Mouse (Mus musculus): Measurements from ENCODE around the gene Slc50a1. TPM values are rescaled to one million over a fixed set of nuclear protein-coding genes. Genes with fewer than 3 reads are reported as not detected.
A peak's percentile ranks its signal among the peaks of the same experiment; 100 is the strongest.

Slc50a1 gene
- 25.8 and 32.7 TPM in 2 replicates for polyA plus RNA-seq (2015; fragmentation: Nextera tagmentation; extraction: Ambion mirVana)

GRCm38 (mm10) chr3:89270051-89270755, at the start of gene Slc50a1:
Gene Slc50a1 (minus strand): TSS chr3:89270570.
- peaks cover 50% of the 10 kb centered on the region for H3K4me1 ChIP-seq
- H3K27me3 ChIP-seq, result no peaks in the 10 kb centered on the region
- peak within 1 kb of the TSS; percentile 82 for H3K9ac ChIP-seq
- ATAC-seq, result peak; percentile 68
- H3K9me3 ChIP-seq (replicated peaks), result no peaks in the 10 kb centered on the region
- H3K36me3 ChIP-seq (ENCODE audit: poor library complexity, severe bottlenecking), result no peaks in the 10 kb centered on the region; the same call in 1 of the 2 replicates
- 4% methylated on average over 39 of the region's 39 CpGs for WGBS
- H3K4me2 ChIP-seq, result peak within 1 kb of the TSS; percentile 86
- peak within 1 kb of the TSS; percentile 56 for H3K4me3 ChIP-seq
- peak within 1 kb of the TSS; percentile 54 for H3K27ac ChIP-seq

- Histone ChIP-seq H3K4me3 (peak overlapping the region; percentile 66), H3K27ac (peak overlapping the region; percentile 31; the same call in 1 of the 2 replicates), H3K27me3 (peaks cover 64% of the 10 kb centered on the region), H3K9ac (peak overlapping the region; percentile 79), H3K9me3 (replicated peaks) (no peaks in the 10 kb centered on the region), H3K4me1 (peaks cover 77% of the 10 kb centered on the region), H3K36me3 (ENCODE audit: poor library complexity, severe bottlenecking) (no peaks in the 10 kb centered on the region), H3K4me2 (peak overlapping the region; percentile 91)
- no peak for ATAC-seq
- 5% methylated on average over 55 of the region's 58 CpGs for WGBS
Measured at GRCm38 (mm10) chr3:89319591-89320350, 49.4 kb upstream of the Slc50a1 start.

DNA sequence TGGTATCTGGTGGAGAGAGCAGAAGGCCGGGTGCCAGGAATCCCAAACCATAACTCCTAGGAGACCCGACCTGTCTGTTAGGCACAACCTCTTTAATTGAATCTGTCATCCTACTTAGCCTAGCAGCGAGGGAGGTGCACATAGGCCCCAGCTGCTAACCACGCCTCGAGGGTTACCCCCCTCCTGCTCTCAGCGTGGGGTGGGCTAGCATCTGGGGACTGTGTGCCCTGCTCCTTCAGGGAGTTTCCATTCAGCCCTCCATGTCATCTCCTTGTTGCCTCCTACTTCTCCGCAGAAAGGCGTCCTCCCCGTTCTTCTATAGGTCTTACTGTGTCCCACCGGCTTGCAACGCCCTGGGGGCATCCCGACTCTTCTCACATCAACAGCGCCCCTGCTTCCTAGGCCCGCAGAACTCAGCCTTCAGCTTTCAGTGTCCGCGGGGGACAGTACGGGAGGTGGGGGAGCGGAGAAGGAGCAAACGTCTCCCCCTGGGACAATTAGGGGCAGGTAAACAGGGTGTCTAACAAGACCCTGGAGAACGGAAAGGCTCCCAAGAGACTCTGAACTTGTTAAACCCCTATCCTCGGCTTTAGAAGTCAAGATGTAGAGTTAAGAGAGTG, 48.7 kb upstream of the Slc50a1 start:
- peak overlapping the region; percentile 91 for H3K4me2 ChIP-seq
- peak overlapping the region; percentile 79; the same call in 1 of the 2 replicates for H3K9ac ChIP-seq
- peaks cover 78% of the 10 kb centered on the region for H3K4me1 ChIP-seq
- no peaks in the 10 kb centered on the region for H3K36me3 ChIP-seq (ENCODE audit: poor library complexity, severe bottlenecking)
- no peaks in the 10 kb centered on the region for H3K9me3 ChIP-seq (replicated peaks)
- peak overlapping the region; percentile 66 for H3K4me3 ChIP-seq
- WGBS, result 11% methylated on average over 21 of the region's 21 CpGs
- ATAC-seq, result no peak
- no peak overlapping the region for H3K27ac ChIP-seq
- peaks cover 64% of the 10 kb centered on the region for H3K27me3 ChIP-seq

DNA sequence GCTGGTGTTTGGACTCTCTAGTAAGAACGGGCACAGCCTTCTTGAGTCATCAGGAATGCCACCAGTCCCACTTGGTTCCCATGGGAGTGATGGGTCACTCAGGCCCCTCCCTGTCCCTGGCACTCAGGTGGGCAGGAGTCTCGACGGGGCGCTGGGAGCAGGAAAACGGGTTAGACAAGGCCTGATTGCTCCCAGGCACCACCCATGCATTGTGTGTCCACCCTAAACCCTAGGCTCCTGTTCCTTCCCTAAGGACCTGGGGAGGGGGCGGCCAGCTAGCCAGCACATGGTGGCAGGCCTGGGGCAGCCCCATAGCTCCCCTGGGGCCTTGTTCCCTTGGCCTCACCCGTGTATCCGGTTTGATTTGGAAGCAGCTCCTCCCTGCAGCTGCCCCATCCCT, 47.9 kb upstream of the Slc50a1 start:
- no peak overlapping the region for H3K9ac ChIP-seq
- no peaks in the 10 kb centered on the region for H3K9me3 ChIP-seq (replicated peaks)
- ATAC-seq, result no peak
- H3K27ac ChIP-seq, result no peak overlapping the region
- H3K4me2 ChIP-seq, result peak overlapping the region; percentile 91; the same call in 1 of the 2 replicates
- 76% methylated on average over 8 of the region's 8 CpGs for WGBS
- H3K36me3 ChIP-seq (ENCODE audit: poor library complexity, severe bottlenecking), result no peaks in the 10 kb centered on the region
- H3K4me1 ChIP-seq, result peaks cover 78% of the 10 kb centered on the region
- H3K4me3 ChIP-seq, result no peak overlapping the region
- H3K27me3 ChIP-seq, result peaks cover 62% of the 10 kb centered on the region

DNA sequence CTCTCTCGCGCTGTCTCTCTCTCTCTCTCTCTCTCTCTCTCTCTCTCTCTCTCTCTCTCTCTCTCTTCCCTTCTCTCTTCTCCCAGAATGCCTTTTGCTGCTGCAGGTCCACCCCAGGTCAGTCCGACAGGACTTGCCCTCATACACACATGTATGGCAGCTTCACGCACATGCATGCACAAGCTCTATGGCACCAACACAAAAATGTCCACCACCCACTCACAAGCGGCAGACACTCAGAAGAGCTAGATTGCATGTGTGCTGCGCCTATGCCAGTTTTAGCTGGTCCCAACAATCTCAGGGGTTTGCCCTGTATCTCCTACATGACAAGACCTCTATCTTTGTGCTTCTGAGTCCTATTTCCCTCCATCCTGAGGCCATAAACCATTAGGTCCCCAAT, 46.9 kb upstream of the Slc50a1 start:
- Histone ChIP-seq H3K9me3 (replicated peaks) (no peaks in the 10 kb centered on the region), H3K4me2 (peak overlapping the region; percentile 56), H3K4me1 (peaks cover 69% of the 10 kb centered on the region), H3K27me3 (peaks cover 59% of the 10 kb centered on the region), H3K27ac (no peak overlapping the region), H3K9ac (peak overlapping the region; percentile 27; the same call in 1 of the 2 replicates), H3K4me3 (no peak overlapping the region), H3K36me3 (ENCODE audit: poor library complexity, severe bottlenecking) (no peaks in the 10 kb centered on the region)
- ATAC-seq, result no peak
- 61% methylated on average over 4 of the region's 6 CpGs for WGBS

GRCm38 (mm10) chr3:89316833-89317232, 46.5 kb upstream of the Slc50a1 start:
- Histone ChIP-seq H3K4me3 (peak overlapping the region; percentile 22; the same call in 1 of the 2 replicates), H3K4me1 (peaks cover 65% of the 10 kb centered on the region), H3K9ac (peak overlapping the region; percentile 27; the same call in 1 of the 2 replicates), H3K36me3 (ENCODE audit: poor library complexity, severe bottlenecking) (no peaks in the 10 kb centered on the region), H3K9me3 (replicated peaks) (no peaks in the 10 kb centered on the region), H3K27me3 (peaks cover 56% of the 10 kb centered on the region), H3K27ac (no peak overlapping the region), H3K4me2 (peak overlapping the region; percentile 56)
- peak; percentile 16 for ATAC-seq
- 1% methylated on average over 4 of the region's 4 CpGs for WGBS

DNA sequence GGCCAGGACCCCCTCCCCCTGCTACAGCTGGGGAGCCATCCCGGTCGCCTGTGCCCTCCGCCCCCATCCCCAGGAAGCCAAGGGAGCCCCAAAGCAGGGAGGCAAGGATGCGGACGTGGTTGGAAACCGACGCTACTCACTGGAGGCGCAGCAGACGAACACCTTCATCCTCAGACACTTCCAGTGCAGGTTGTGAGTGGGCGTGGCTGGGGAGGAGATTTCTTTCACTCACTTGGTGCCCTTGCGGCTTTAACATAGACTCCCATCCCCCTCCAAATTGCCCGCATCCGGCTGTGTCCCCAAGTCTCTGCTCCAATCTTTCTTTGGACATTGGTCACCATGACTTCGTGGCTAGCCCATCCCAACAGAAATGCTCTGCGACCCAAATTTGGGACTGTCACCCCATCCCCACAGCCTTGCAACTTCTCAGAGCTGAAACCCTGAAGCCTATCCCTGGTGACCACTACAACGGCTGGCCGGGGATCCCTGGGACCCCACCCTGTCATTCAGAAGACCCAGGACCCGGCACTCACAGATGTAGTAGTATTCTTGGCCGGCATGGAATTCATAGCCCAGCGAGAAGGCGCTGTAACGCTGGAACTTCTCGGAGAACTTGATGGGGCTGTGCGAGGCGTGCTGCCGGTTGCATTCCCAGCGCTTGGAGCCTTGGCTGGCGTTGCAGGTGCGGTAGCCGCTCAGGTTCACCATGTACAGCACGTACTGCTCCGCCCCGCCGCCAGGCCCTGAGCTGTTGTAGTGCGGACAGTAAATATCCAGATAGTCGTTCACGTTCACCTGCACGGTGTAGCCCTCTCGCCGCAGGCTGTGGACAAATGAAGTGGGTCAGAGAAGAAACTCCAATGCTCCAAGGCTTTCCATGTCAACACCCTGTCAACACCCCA, 45.8 kb upstream of the Slc50a1 start:
- Histone ChIP-seq H3K4me1 (peaks cover 58% of the 10 kb centered on the region), H3K27me3 (peaks cover 50% of the 10 kb centered on the region)
- WGBS, result 6% methylated on average over 40 of the region's 40 CpGs

GRCm38 (mm10) chr3:89315195-89315929, 45.0 kb upstream of the Slc50a1 start:
- Histone ChIP-seq H3K36me3 (ENCODE audit: poor library complexity, severe bottlenecking) (no peaks in the 10 kb centered on the region), H3K27ac (no peak overlapping the region), H3K27me3 (peaks cover 42% of the 10 kb centered on the region), H3K9me3 (replicated peaks) (no peaks in the 10 kb centered on the region), H3K4me2 (peak overlapping the region; percentile 56), H3K4me3 (peak overlapping the region; percentile 22), H3K9ac (peak overlapping the region; percentile 55; the same call in 1 of the 2 replicates), H3K4me1 (peaks cover 50% of the 10 kb centered on the region)
- 4% methylated on average over 23 of the region's 26 CpGs for WGBS
- ATAC-seq, result peak; percentile 11; the same call in 1 of the 2 replicates

More for the DNA sequence above, 45.8 kb upstream of the Slc50a1 start:
- peak overlapping the region; percentile 56 for H3K4me2 ChIP-seq
- peak overlapping the region; percentile 53; the same call in 1 of the 2 replicates for H3K9ac ChIP-seq
- H3K4me3 ChIP-seq, result peak overlapping the region; percentile 22
- H3K9me3 ChIP-seq (replicated peaks), result no peaks in the 10 kb centered on the region
- peak; percentile 16; the same call in 1 of the 2 replicates for ATAC-seq
- H3K27ac ChIP-seq, result no peak overlapping the region
- H3K36me3 ChIP-seq (ENCODE audit: poor library complexity, severe bottlenecking), result no peaks in the 10 kb centered on the region

- H3K27ac ChIP-seq, result no peak overlapping the region
- H3K4me2 ChIP-seq, result peak overlapping the region; percentile 56
- H3K4me3 ChIP-seq, result peak overlapping the region; percentile 22; the same call in 1 of the 2 replicates
- peaks cover 44% of the 10 kb centered on the region for H3K4me1 ChIP-seq
- 40% methylated on average over 2 of the region's 2 CpGs for WGBS
- no peak for ATAC-seq
- H3K36me3 ChIP-seq (ENCODE audit: poor library complexity, severe bottlenecking), result no peaks in the 10 kb centered on the region
- peaks cover 36% of the 10 kb centered on the region for H3K27me3 ChIP-seq
- no peak overlapping the region for H3K9ac ChIP-seq
- H3K9me3 ChIP-seq (replicated peaks), result no peaks in the 10 kb centered on the region
Measured at GRCm38 (mm10) chr3:89314791-89315190, 44.4 kb upstream of the Slc50a1 start.

DNA sequence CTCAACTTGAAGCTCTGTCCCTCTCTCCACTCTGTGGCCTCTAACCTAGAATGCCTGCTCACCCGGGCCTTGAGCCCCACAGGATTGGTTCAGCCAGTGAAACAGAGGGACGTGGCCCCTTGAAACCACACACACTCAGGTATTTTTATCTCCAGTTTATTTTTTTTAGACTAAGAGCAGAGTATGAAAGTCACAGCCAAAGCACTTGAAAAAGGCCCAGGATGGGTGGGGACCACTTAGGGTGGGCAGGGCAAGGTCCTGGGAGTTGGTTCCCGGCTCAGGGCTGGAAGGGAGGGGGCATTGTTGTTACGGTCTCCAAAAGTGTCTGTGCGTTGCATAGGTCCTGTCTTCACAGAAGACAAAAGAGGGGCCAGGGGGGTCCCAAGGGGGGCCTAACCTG, 44.0 kb upstream of the Slc50a1 start:
- Histone ChIP-seq H3K36me3 (ENCODE audit: poor library complexity, severe bottlenecking) (no peaks in the 10 kb centered on the region), H3K27ac (no peak overlapping the region), H3K27me3 (peaks cover 32% of the 10 kb centered on the region), H3K9ac (no peak overlapping the region), H3K9me3 (replicated peaks) (no peaks in the 10 kb centered on the region), H3K4me2 (no peak overlapping the region), H3K4me3 (no peak overlapping the region), H3K4me1 (peaks cover 40% of the 10 kb centered on the region)
- no peak for ATAC-seq
- 66% methylated on average over 5 of the region's 5 CpGs for WGBS
